Mouse (Mus musculus) CH12F3 (cell line): Measurements from ENCODE around the gene Dll4.

ENCODE experiments used
- in situ Hi-C: fragments of 300-500 bp; cut with MboI; formaldehyde crosslinking; loops from 2 replicates; pipeline ENCODE4 v1.14.3; 2020; ENCODE audit warnings: low sequenced_read_pairs

Dll4 gene

DNA sequence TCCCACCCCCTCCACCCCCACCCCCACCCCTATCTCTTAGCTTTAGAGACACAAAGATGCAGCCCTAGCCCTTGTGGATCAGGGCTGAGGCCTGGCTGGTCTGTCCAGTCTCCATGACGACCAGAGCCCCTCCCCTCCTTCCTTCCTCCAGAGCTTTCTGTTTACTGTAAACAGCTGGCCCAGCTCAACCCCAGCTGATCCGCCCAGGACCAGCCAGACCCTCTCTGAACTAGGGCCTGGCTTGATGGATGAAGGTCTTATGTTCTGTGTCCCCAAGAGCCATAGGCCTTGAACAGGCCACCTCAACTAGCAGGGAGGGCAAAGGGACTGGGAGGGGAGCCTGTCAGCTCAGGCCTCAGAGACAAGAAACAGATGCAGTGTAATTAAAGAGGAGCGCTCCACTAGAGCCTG lies 20.8 kb upstream of the Dll4 start:
- in situ Hi-C loops, result no loop called here

DNA sequence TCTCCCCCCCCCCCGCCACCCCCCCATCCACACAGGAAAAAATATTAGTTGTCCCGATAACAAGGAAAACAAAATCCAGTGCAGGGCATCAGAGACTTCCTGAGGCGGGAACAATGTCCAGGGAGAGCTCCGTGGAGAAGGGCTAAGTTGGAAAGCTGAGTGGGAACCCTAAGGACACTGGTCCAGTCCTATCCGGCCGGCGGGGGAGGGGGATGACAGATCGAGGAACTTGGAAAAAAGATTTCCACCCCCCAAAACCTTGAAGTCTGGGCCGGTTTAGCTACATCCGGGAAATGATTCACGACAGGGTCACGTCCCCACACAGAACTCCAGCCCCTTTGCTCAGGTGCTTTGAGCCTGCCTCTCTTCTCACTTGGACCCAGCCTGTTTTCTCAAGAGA lies 14.0 kb upstream of the Dll4 start:
- in situ Hi-C loops, result no loop called here

DNA sequence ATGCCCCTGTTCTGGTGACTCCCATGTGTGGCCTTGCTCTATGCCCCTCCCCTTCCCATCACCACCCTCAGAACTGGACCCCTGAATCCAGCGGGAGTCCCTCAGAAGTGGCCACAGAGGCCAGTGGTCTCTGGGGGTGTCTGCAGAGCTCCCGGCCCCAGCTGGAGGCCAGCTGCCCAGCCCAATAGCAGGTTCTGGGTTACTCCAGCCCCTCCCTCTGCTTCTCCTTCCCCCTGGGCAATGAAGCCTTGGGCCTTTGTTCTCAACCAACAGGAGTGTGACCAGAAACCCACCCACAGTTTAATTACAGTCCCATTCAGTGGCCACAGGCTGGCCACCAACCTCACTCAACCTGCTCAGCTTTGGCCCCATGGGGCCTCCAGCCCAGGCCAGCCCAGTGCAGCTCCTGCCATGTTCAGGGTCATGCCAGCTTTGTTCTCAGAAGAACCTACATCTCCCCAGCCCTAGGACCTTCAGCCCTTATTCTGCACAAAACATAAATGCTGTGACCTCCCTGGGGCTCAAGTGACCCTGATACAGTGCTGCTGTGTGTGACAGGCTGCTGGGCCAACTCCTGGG lies 13.1 kb upstream of the Dll4 start:
- in situ Hi-C loops, result no loop called here

DNA sequence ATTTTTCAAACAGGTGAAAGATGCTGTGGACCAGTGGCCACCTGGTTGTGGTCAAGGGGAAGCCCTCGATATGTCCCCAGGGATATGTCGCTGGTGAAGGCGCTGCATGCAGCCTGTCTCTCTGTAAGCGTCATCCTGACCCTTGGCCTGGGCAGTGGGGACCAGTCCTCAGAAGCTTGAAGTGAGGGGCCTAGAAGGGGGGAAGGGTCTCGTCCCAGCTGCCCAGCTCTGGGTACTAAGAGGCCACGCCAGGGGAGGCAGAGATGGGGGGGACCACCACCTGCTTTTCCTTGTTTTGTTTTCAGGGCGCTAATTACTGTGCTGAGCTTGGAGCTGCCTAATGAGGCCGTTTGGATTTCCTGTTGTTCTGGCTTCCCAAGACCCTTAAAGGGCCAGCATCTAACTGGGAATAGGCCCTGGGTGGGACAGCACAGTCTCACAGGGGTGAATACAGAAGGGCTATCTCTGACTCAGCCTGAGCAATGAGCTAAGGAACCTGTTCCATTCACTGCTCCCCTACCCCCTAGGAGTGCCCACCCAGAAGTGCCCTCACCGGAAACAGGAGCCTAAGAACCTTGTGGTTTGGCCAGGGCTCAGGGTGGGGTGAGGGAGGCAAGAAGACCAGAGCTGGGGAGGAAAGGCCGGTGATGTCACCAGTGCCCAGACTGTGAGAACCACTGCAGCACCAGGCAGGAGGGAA lies 11.7 kb upstream of the Dll4 start:
- in situ Hi-C loops, result no loop called here

DNA sequence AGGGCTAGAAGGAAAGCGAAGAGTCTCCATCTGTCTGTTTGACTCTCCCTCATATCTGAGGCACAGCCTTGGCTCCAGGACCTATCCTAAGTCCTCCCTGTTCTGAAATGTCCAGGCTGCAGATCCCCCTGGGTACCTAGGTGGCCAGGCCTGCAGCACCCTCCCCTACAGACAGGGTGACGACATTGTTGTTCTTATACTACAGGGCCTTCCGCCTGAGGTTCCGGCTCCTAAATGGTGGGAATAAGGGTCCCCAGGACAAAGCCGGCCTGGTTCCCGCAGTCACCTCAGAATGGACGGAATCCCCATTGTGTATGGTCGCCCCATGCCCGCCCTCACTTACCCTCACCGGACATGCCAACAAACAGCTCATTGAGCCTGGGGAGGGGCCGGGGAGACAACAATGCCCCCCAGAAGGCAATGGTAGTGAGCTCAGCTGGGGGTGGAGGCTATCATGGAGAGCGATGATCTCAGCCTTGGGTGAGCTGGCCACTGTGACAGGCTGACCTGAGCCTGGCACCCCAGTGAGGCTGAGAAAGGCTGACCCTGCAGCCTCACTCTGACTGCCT lies 10.8 kb upstream of the Dll4 start:
- in situ Hi-C loops, result no loop called here

DNA sequence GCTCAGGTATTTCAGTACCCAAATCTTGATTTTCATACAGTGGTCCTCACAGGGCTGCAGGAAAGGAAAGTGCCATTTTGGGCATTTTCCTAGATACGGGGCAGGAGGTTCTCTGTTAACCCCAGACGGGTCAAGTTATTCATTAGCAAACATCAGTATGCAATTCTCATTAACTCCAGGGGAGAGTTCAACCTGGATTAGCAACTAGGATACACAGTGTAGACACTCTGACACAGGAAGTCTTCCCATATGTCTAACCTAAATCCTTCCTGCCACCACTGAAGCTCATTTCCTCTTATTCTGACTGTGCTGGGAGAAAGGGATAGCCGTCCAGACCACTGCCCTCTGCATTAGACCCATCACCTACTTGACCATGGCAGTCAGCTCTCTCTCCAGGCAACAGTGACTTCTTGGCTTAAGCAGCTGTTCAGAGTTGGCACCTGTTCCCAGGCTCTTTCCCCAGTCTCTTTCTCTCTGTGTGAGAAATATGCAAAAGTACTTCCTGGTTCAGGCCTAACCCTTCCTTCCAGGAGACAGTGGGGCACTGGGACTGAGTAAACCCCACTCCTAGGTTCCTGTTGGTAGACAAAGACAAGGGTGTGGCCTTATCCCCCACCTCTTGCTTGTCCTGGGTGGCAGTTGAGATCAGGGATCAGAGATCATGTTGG lies 7.4 kb upstream of the Dll4 start:
- in situ Hi-C loops, result no loop called here

DNA sequence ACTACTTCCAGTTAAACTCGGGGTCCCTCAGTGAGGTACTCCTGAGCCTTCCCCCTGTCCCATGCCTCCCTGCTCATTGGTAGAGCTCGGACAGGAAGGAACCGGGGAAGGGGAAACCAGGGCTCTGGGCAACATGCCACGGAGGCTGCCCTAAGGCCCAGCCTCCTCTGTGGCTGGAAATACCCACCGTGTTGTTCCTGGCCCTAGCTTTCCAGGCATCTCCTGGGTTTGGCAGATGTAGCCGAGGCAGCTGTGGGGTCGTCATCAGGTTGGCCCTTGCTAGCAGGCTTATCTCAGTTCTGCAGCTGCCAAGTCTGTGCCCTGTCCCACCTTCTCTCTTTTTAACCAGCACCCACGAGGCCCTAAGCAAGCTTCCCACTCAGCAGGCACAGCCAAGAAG lies 5.0 kb upstream of the Dll4 start:
- in situ Hi-C loops, result no loop called here

DNA sequence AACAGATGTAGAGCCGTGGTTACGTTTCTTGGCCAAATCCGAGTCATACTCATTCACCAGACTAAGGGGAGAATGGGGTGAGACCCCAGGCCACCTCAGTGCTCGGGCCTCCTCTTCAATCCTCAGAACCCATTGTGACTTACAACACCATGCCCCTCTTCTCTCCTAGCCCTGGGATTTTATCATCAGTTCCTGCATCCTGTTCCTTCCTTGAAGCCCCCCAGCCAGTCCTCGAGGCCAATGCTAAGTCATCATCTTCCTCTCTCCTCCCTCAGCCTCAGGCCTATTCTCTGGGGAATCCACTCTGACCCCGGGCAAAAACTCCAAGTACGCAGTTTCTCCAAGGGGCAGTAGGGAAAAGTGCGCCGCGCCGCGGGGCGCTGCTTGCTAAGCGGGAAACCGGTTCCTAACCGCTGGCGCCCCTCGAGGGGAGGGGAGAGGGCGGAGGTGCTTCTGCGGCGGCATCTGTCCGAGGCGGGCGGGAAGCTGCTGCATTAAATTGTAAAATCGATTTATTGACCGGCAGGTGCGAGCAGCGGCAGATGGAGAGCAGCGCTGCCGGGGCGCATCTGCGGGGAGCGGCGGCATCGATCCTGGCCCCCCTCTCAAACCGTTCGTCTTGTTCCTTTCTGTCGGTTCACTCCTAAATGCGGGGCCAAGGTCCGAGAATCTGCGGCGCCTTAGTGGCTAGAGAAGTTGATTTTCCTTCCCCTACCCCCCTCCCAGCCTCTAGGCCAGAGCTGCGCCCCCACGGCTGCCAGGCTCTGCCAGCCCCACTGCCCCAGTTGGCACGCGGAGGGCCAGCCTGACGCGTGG lies 3.6 kb upstream of the Dll4 start:
- in situ Hi-C loops, result no loop called here

DNA sequence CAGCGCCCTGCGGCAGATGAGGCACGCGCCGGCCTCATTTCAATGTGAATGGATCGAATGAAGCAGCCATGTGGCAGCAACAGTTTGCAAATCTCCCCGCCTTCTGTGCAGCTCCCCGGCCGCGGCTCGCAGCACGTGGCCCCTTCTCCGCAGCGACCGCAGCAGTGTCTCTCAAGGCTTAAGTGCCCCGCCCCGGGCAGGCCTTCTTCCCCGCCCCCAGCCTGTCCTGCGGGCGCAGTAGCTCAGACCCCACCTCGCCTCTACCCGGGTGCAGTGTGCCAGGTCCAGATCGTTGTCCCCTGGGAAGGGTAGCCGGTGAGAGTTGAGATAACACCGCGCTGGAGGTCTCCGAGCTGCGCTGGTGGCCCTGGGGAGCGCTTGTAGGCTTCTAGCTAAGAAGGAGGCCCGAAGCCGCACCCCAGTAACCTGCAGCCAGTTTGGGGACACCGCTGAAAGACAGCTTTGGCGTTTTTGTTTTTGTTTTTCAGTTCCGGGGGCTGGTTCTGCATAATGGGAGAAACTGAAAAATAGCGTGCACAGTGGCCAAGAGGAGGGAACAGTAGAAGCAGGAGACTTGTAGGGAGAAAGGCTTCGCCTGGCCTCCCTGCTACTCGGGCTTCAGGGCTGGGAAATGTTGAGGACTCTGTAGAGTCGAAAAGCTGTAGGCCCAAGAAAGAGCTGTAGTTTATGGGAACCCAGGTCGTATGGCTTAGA lies 2.8 kb upstream of the Dll4 start:
- in situ Hi-C loops, result no loop called here

DNA sequence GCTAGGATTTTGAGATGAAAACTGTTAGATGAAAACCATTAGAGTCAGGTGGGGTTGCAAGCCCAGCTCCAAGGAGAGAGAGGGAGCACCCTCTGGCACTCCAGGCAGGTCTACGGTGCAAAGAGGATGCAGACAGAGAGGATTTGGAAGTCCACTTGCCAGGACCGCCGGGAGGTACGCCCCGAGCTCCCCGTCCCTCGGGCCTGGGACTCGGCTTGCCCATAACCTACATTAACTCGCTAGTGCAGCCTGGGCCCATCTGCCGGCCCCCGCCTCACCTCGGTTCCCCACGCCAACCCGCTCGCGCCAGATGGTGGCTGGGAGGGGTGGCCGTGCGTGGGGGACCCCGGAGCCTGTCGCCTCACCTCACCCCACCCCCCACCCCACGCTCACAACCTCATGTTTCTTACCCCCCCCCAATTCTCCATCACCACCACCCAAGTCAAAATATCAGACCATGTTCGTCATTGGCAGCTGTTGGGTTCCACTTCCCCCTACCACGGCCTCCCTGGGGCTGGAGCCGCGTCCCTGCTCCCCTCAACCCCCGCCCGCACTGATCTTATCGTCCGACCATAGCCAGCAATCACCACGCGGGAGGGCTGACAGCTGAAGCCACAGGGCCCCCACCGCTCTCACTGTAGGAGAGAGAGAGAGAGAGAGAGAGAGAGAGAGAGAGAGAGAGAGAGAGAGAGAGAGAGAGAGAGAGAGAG lies 1.6 kb upstream of the Dll4 start:
- in situ Hi-C loops, result no loop called here

DNA sequence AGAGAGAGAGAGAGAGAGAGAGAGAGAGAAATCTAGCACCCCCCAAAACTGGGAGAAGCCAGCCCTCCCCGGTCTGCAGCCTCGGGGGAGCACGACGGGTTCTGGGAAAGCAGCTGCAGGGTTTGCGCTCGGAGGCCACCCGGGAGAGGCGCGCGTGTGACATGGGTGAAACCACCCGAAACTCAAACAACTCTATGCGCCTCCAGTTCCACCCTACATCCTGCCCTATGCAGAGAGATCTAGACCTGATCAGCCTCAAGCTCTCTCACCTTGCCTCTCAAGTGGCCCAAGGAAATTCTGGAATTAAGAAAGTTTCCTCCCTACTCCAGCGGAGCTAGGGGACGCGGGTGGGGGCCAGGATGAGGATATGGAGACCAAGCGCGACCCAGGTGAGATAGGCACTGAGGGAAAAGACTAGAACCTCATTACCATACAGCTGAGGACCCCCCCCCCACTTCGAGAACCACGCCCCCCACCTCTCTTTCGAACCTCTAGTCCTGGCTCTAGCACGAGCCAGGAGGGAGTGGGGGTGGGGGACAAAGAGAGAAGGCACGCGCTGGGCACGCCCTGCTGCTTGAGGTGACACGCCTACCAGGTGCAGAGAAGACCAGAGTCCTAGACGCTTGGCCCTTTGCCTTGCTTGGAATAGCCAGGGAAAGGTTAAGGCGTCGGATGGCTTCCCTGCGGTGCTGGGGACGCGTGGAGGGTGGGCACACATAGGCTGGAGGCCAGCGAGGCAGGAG lies 837 bp upstream of the Dll4 start:
- in situ Hi-C loops, result no loop called here

DNA sequence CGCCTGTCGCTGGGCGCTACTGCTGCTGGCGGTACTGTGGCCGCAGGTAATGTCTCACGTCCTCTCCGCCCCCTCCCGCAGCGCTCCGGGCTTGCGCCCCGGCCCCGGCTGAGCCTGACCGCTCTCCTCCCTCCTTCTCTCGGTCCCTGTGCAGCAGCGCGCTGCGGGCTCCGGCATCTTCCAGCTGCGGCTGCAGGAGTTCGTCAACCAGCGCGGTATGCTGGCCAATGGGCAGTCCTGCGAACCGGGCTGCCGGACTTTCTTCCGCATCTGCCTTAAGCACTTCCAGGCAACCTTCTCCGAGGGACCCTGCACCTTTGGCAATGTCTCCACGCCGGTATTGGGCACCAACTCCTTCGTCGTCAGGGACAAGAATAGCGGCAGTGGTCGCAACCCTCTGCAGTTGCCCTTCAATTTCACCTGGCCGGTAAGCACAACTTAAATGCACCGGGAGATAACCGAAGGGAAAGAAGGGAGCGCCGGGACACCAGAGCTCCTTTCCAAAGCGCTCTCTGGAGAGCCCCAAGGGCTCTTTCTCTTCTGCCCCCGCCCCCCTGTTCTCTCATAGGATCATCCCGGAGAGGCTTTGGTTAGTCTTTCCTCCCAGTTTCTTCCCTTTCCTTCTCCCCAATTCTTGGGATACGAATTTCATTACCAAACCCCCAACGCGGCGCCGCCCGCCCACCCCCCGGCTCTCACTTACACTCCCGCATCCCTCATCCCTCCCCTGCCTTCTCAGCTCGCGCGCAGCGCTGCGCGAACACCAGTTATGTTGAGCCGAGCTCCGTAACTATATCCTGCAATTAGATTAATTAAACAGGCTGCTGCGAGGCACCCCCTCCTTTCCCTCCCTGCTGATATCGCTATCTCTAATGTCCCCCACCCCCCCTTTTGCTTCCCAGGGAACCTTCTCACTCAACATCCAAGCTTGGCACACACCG lies 847 bp downstream of the Dll4 start:
- in situ Hi-C loops, result no loop called here

DNA sequence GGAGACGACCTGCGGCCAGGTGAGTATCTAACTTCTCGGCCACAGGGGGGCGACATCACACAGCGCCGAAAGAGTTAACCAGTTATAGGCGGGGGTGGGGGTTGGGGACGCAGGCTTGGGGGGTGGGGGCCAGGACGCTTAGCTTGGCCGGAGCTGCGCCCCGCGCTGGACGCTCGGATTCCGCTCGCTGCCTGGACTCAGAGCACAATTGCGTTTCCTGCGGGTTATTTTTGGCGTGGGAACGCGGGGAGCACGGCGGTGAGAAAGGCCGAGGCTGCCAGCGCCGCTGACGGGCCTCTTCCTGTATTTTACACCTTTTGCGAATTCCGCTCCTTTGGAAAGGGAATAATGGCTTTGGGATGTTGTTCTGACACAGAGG lies 1.5 kb downstream of the Dll4 start:
- in situ Hi-C loops, result no loop called here

DNA sequence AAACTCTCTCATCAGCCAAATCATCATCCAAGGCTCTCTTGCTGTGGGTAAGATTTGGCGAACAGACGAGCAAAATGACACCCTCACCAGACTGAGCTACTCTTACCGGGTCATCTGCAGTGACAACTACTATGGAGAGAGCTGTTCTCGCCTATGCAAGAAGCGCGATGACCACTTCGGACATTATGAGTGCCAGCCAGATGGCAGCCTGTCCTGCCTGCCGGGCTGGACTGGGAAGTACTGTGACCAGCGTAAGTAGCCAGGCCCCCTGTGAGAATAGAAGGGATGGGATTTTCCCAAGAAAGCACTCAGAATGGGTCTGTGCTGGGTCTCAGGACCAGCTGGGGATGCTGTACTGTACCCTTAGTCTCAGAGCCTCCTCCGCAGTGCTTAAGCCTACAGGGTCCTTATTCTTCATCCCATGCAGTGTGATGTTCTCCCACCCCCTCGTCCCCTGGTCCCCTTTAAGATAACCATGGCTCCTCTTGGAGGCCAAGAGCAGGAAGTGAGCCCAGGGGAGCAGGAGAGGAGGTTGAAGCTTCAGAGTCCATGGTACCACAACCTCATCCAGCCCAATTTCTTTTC lies 2.5 kb downstream of the Dll4 start:
- in situ Hi-C loops, result no loop called here

DNA sequence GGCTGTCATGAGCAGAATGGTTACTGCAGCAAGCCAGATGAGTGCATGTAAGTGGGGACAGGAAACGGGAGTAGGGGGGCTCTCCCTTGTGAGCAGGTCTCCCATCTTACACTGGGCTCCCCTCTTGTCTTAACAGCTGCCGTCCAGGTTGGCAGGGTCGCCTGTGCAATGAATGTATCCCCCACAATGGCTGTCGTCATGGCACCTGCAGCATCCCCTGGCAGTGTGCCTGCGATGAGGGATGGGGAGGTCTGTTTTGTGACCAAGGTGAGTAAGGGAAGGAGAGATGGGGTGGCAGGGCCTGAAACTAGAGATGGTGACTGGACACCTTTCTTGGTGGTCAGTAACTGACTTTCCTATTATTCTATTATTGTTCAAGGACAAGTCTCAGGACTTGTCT lies 3.0 kb downstream of the Dll4 start:
- in situ Hi-C loops, result no loop called here

DNA sequence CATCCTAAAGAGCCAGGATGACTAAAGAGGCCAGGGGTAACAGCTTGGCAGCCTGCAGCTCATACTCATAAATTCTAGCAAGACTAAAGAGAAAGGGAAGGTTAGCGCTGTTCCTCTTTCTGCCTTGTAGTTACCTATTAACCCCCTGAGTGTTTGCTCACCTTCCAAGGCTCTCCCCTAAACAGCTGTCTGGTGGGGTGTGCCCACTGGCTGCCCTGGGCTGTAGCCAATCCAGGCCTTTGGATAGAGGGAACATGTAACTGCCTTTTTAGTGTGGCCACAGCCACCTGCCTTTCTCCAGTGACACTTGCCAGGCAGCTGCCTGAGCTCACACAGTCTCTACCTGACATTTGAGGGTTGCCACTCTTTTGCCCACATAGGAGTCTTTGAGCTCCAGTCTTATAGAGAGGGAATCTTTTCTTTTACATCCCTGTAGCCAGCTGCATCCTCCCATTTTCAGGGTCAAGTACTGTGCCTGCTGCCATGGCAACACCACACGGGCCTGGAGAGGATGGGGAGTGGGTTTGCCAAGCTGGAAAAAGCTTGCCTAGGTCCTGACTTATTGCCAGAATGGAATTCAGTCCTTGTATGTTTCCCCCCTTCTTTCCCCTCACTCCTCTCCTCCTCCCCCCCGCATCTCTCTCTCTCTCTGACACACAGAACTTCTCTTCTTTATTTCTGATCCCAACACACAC lies 3.7 kb downstream of the Dll4 start:
- in situ Hi-C loops, result no loop called here

DNA sequence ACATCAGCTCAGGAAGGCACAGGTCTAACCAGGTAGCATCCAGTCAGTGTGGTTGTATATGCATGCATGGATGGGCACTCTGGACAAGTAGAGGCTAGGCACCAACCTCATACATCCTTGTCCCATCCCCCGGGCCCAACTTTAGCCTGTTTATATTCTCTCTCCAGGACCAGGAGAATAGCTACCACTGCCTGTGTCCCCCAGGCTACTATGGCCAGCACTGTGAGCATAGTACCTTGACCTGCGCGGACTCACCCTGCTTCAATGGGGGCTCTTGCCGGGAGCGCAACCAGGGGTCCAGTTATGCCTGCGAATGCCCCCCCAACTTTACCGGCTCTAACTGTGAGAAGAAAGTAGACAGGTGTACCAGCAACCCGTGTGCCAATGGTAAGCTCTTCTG lies 5.2 kb downstream of the Dll4 start:
- in situ Hi-C loops, result no loop called here
